Mouse (Mus musculus): ENCODE data around the gene Pygo2.

Gene Pygo2

GRCm38 (mm10) chr3:89458372-89458964 lies 28.5 kb downstream of the Pygo2 start:
- DNase-seq: no peak

- DNase-seq: peak; percentile 91
These were observed 29.2 kb downstream of the Pygo2 start for GRCm38 (mm10) chr3:89458965-89459807.

GRCm38 (mm10) chr3:89468268-89468667 lies 38.3 kb downstream of the Pygo2 start:
- DNase-seq: no peak

- no peak for DNase-seq
These were observed 42.3 kb downstream of the Pygo2 start for GRCm38 (mm10) chr3:89472280-89472679.

- DNase-seq: no peak
These were observed 43.8 kb downstream of the Pygo2 start for GRCm38 (mm10) chr3:89473838-89474237.

GRCm38 (mm10) chr3:89479055-89479454 lies 49.0 kb downstream of the Pygo2 start:
- no peak for DNase-seq

- no peak for DNase-seq
These were observed 51.5 kb downstream of the Pygo2 start for GRCm38 (mm10) chr3:89481488-89481887.

- no peak for DNase-seq
These were observed 52.2 kb downstream of the Pygo2 start for GRCm38 (mm10) chr3:89482249-89482648.
